Mouse (Mus musculus) brown adipose tissue, adult 24 weeks (tissue): ENCODE data around the gene Dpysl4. TPM values are rescaled to one million over a fixed set of nuclear protein-coding genes. Genes with fewer than 3 reads are reported as not detected.

ENCODE experiments used
- H3K27ac ChIP-seq: fragments of 200-500 bp; replicated peaks from 2 replicates; pipeline ENCODE4 v1.5.1; 2012; ENCODE audit warnings: low read depth, mild to moderate bottlenecking, low read length
- H3K4me1 ChIP-seq: fragments of 200-500 bp; 2 replicates; pipeline ENCODE4 v1.6.1; 2012; ENCODE audit warnings: low read length, mixed read lengths; ENCODE audit not compliant: control insufficient read depth, insufficient read depth, insufficient read length
- H3K4me3 ChIP-seq: fragments of 200-500 bp; 2 replicates; pipeline ENCODE4 v1.5.1; 2012; ENCODE audit warnings: low read depth, mild to moderate bottlenecking, low read length, moderate library complexity; ENCODE audit not compliant: insufficient read depth
- polyA plus RNA-seq: library from polyadenylated mRNA; stranded (reverse); fragments of >200 nt; gene quantifications from 2 replicates; pipeline ENCODE4 v1.2.4, GENCODE M21; 2012; ENCODE audit not compliant: missing spikeins, insufficient read depth, insufficient read length

Dpysl4 gene
- polyA plus RNA-seq, 1 experiment = not detected

- Histone ChIP-seq H3K4me1 (no peaks in the 10 kb centered on the region), H3K27ac (no peak overlapping the region), H3K4me3 (no peak overlapping the region)
Observed at GRCm38 (mm10) chr7:139119152-139119774, 33.5 kb downstream of the Dpysl4 start.

GRCm38 (mm10) chr7:139119775-139120153 is 34.0 kb downstream of the Dpysl4 start:
- H3K27ac ChIP-seq = no peak overlapping the region
- H3K4me3 ChIP-seq = no peak overlapping the region
- no peaks in the 10 kb centered on the region for H3K4me1 ChIP-seq

GRCm38 (mm10) chr7:139125881-139126280 is 40.1 kb downstream of the Dpysl4 start:
- H3K27ac ChIP-seq = no peak overlapping the region
- H3K4me1 ChIP-seq = no peaks in the 10 kb centered on the region
- H3K4me3 ChIP-seq = no peak overlapping the region

GRCm38 (mm10) chr7:139126549-139126948 is 40.7 kb downstream of the Dpysl4 start:
- no peak overlapping the region for H3K27ac ChIP-seq
- H3K4me3 ChIP-seq = no peak overlapping the region
- no peaks in the 10 kb centered on the region for H3K4me1 ChIP-seq

GRCm38 (mm10) chr7:139128994-139129393 is 43.2 kb downstream of the Dpysl4 start:
- Histone ChIP-seq H3K27ac (no peak overlapping the region), H3K4me3 (no peak overlapping the region)

GRCm38 (mm10) chr7:139130361-139130760 is 44.6 kb downstream of the Dpysl4 start:
- no peaks in the 10 kb centered on the region for H3K4me1 ChIP-seq
- H3K4me3 ChIP-seq = no peak overlapping the region
- H3K27ac ChIP-seq = no peak overlapping the region

More at GRCm38 (mm10) chr7:139128994-139129393, 43.2 kb downstream of the Dpysl4 start:
- no peaks in the 10 kb centered on the region for H3K4me1 ChIP-seq

- H3K4me1 ChIP-seq = no peaks in the 10 kb centered on the region
- no peak overlapping the region for H3K4me3 ChIP-seq
- no peak overlapping the region for H3K27ac ChIP-seq
Observed at GRCm38 (mm10) chr7:139131538-139131937, 45.7 kb downstream of the Dpysl4 start.

- H3K4me3 ChIP-seq = no peak overlapping the region
- no peaks in the 10 kb centered on the region for H3K4me1 ChIP-seq
- no peak overlapping the region for H3K27ac ChIP-seq
Observed at GRCm38 (mm10) chr7:139133446-139133845, 47.6 kb downstream of the Dpysl4 start.

- Histone ChIP-seq H3K4me3 (no peak overlapping the region), H3K4me1 (no peaks in the 10 kb centered on the region), H3K27ac (no peak overlapping the region)
Observed at GRCm38 (mm10) chr7:139135236-139135635, 49.4 kb downstream of the Dpysl4 start.

- no peaks in the 10 kb centered on the region for H3K4me1 ChIP-seq
- H3K27ac ChIP-seq = no peak overlapping the region
- no peak overlapping the region for H3K4me3 ChIP-seq
Observed at GRCm38 (mm10) chr7:139136906-139137491, 51.2 kb downstream of the Dpysl4 start.

GRCm38 (mm10) chr7:139139921-139140461 is 54.2 kb downstream of the Dpysl4 start:
- Histone ChIP-seq H3K4me3 (no peak overlapping the region), H3K27ac (no peak overlapping the region), H3K4me1 (no peaks in the 10 kb centered on the region)

- no peak overlapping the region for H3K27ac ChIP-seq
- no peak overlapping the region for H3K4me3 ChIP-seq
- H3K4me1 ChIP-seq = peaks cover 23% of the 10 kb centered on the region
Observed at GRCm38 (mm10) chr7:139143785-139144184, 58.0 kb downstream of the Dpysl4 start.

- Histone ChIP-seq H3K27ac (no peak overlapping the region), H3K4me1 (peaks cover 23% of the 10 kb centered on the region)
Observed at GRCm38 (mm10) chr7:139145891-139146290, 60.1 kb downstream of the Dpysl4 start.

GRCm38 (mm10) chr7:139147360-139147759 is 61.6 kb downstream of the Dpysl4 start:
- no peak overlapping the region for H3K4me3 ChIP-seq
- H3K27ac ChIP-seq = no peak overlapping the region
- H3K4me1 ChIP-seq = peaks cover 23% of the 10 kb centered on the region

More at GRCm38 (mm10) chr7:139145891-139146290, 60.1 kb downstream of the Dpysl4 start:
- H3K4me3 ChIP-seq = no peak overlapping the region

GRCm38 (mm10) chr7:139149373-139149772 is 63.6 kb downstream of the Dpysl4 start:
- Histone ChIP-seq H3K4me3 (no peak overlapping the region), H3K27ac (no peak overlapping the region), H3K4me1 (peaks cover 27% of the 10 kb centered on the region)

- H3K27ac ChIP-seq = no peak overlapping the region
- peaks cover 20% of the 10 kb centered on the region for H3K4me1 ChIP-seq
- H3K4me3 ChIP-seq = no peak overlapping the region
Observed at GRCm38 (mm10) chr7:139151116-139151515, 65.3 kb downstream of the Dpysl4 start.
